Mouse (Mus musculus): ENCODE measurements around the gene Rps21. TPM values are rescaled to one million over a fixed set of nuclear protein-coding genes. Genes with fewer than 3 reads are reported as not detected.
A peak's percentile ranks its signal among the peaks of the same experiment; 100 is the strongest.

Gene Rps21
- polyA plus RNA-seq, 1 experiment from 2014 or later: 468 TPM

DNA sequence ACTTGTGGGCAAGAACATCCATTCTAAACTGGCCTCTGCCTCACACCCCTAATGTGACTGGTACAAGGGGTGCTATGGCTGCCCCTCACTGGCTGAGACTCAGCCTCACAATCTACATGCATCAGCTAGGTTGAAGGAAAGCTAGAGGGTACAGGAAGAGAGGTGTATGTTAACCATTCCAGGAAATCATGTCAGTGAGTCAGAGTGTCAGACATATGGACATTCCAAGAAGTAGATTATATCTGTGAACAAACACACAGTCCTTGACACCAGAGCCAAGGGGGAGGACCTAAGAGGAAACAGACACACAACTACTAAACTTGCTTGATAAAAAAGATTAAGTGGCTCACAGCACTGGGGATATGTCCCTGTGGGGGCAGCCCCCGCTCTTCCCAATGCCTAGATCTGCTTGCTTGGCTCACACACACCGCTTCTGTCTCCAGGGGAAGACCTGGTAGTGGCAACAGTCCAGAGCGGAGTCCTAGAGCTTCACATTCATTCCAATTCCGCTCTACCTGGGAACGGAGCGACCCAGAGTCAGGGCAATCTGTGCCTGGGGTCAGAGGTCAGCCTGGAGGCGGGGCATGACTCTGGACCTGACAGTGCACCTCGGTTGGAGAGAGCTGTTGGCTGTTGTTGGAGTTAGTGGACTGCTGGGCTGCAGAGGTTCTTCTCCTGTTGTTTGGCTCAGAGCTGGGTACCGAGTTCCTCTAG, 8.1 kb upstream of the Rps21 start:
- Histone ChIP-seq H3K4me1 (replicated peaks; ENCODE audit: control insufficient read depth, insufficient read depth, low read length) (no peaks in the 10 kb centered on the region), H3K27ac (ENCODE audit: low read depth, low read length) (no peak overlapping the region), H3K4me2 (ENCODE audit: low read depth, low read length, severe bottlenecking) (no peak overlapping the region), H3K9me3 (ENCODE audit: control insufficient read depth, low read length) (no peaks in the 10 kb centered on the region), H3K36me3 (ENCODE audit: control insufficient read depth, insufficient read depth, low read length) (no peaks in the 10 kb centered on the region), H3K27me3 (ENCODE audit: control insufficient read depth, insufficient read depth, low read length) (no peaks in the 10 kb centered on the region), H3K9ac (ENCODE audit: low read length) (no peak overlapping the region), H3K4me3 (ENCODE audit: low read depth, low read length) (no peak overlapping the region)
- 70% methylated on average over 9 of the region's 9 CpGs for WGBS
- DNase-seq (ENCODE audit: low spot score): no peak
- ATAC-seq (replicated peaks; ENCODE audit: low FRiP score): no peak

- no peak overlapping the region for H3K9ac ChIP-seq (ENCODE audit: low read length)
- H3K4me3 ChIP-seq (ENCODE audit: low read depth, low read length): no peak overlapping the region
- no peaks in the 10 kb centered on the region for H3K27me3 ChIP-seq (ENCODE audit: control insufficient read depth, insufficient read depth, low read length)
- peak; percentile 88 for ATAC-seq (replicated peaks; ENCODE audit: low FRiP score)
- no peaks in the 10 kb centered on the region for H3K9me3 ChIP-seq (ENCODE audit: control insufficient read depth, low read length)
- H3K36me3 ChIP-seq (ENCODE audit: control insufficient read depth, insufficient read depth, low read length): no peaks in the 10 kb centered on the region
- H3K27ac ChIP-seq (ENCODE audit: low read depth, low read length): no peak overlapping the region
- H3K4me2 ChIP-seq (ENCODE audit: low read depth, low read length, severe bottlenecking): no peak overlapping the region
- H3K4me1 ChIP-seq (replicated peaks; ENCODE audit: control insufficient read depth, insufficient read depth, low read length): peaks cover 3% of the 10 kb centered on the region; the same call in 1 of the 2 replicates
- DNase-seq (ENCODE audit: low spot score): peak; percentile 84
- 28% methylated on average over 11 of the region's 11 CpGs for WGBS
These were observed 6.1 kb upstream of the Rps21 start for GRCm38 (mm10) chr2:180250930-180251611.

GRCm38 (mm10) chr2:180251838-180252237, 5.3 kb upstream of the Rps21 start:
- Histone ChIP-seq H3K27ac (ENCODE audit: low read depth, low read length) (no peak overlapping the region), H3K27me3 (ENCODE audit: control insufficient read depth, insufficient read depth, low read length) (no peaks in the 10 kb centered on the region), H3K4me1 (replicated peaks; ENCODE audit: control insufficient read depth, insufficient read depth, low read length) (peaks cover 5% of the 10 kb centered on the region; the same call in 1 of the 2 replicates), H3K9ac (ENCODE audit: low read length) (no peak overlapping the region), H3K9me3 (ENCODE audit: control insufficient read depth, low read length) (no peaks in the 10 kb centered on the region), H3K36me3 (ENCODE audit: control insufficient read depth, insufficient read depth, low read length) (no peaks in the 10 kb centered on the region), H3K4me3 (ENCODE audit: low read depth, low read length) (no peak overlapping the region), H3K4me2 (ENCODE audit: low read depth, low read length, severe bottlenecking) (no peak overlapping the region)
- DNase-seq (ENCODE audit: low spot score) (no peak), ATAC-seq (replicated peaks; ENCODE audit: low FRiP score) (peak; percentile 31; the same call in 1 of the 2 replicates)
- WGBS: 30% methylated on average over 3 of the region's 3 CpGs

- Histone ChIP-seq H3K27me3 (ENCODE audit: control insufficient read depth, insufficient read depth, low read length) (no peaks in the 10 kb centered on the region), H3K4me2 (ENCODE audit: low read depth, low read length, severe bottlenecking) (no peak overlapping the region), H3K4me3 (ENCODE audit: low read depth, low read length) (no peak overlapping the region), H3K36me3 (ENCODE audit: control insufficient read depth, insufficient read depth, low read length) (no peaks in the 10 kb centered on the region), H3K4me1 (replicated peaks; ENCODE audit: control insufficient read depth, insufficient read depth, low read length) (peaks cover 11% of the 10 kb centered on the region; the same call in 1 of the 2 replicates), H3K9ac (ENCODE audit: low read length) (no peak overlapping the region), H3K27ac (ENCODE audit: low read depth, low read length) (no peak overlapping the region), H3K9me3 (ENCODE audit: control insufficient read depth, low read length) (no peaks in the 10 kb centered on the region)
- ATAC-seq (replicated peaks; ENCODE audit: low FRiP score) (no peak), DNase-seq (ENCODE audit: low spot score) (no peak)
- WGBS: 93% methylated on average over 5 of the region's 5 CpGs
These were observed 2.6 kb upstream of the Rps21 start for GRCm38 (mm10) chr2:180254436-180255209.

DNA sequence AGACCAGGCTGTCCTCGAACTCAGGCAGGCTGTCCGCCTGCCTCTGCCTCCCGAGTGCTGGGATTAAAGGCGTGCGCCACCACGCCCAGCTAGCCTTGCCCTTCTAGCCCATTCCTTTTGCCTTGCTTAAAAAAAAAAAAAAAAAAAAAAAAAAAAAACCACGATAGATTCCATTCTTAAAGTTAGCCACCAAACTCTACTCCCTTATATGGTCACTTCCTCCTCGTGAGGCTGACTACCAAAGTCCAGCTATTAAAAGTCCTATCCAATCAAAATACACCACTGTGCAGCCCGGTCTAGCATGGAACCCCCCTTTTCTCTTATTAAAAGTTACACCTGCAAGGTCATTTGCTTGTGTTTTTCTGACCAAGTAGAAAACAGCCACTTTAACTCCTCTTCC, 1.5 kb upstream of the Rps21 start:
- H3K9ac ChIP-seq (ENCODE audit: low read length): no peak overlapping the region; the same call in 1 of the 2 replicates
- no peaks in the 10 kb centered on the region; the same call in 1 of the 2 replicates for H3K36me3 ChIP-seq (ENCODE audit: control insufficient read depth, insufficient read depth, low read length)
- peaks cover 11% of the 10 kb centered on the region; the same call in 1 of the 2 replicates for H3K4me1 ChIP-seq (replicated peaks; ENCODE audit: control insufficient read depth, insufficient read depth, low read length)
- H3K9me3 ChIP-seq (ENCODE audit: control insufficient read depth, low read length): no peaks in the 10 kb centered on the region
- no peak overlapping the region for H3K27ac ChIP-seq (ENCODE audit: low read depth, low read length)
- 90% methylated on average over 9 of the region's 9 CpGs for WGBS
- ATAC-seq (replicated peaks; ENCODE audit: low FRiP score) (no peak), DNase-seq (ENCODE audit: low spot score) (no peak)
- H3K4me3 ChIP-seq (ENCODE audit: low read depth, low read length): no peak overlapping the region
- no peaks in the 10 kb centered on the region for H3K27me3 ChIP-seq (ENCODE audit: control insufficient read depth, insufficient read depth, low read length)
- H3K4me2 ChIP-seq (ENCODE audit: low read depth, low read length, severe bottlenecking): peak overlapping the region; percentile 89; the same call in 1 of the 2 replicates

GRCm38 (mm10) chr2:180256296-180257000, 729 bp upstream of the Rps21 start:
- Histone ChIP-seq H3K36me3 (ENCODE audit: control insufficient read depth, insufficient read depth, low read length) (no peaks in the 10 kb centered on the region; the same call in 1 of the 2 replicates), H3K9me3 (ENCODE audit: control insufficient read depth, low read length) (no peaks in the 10 kb centered on the region), H3K4me3 (ENCODE audit: low read depth, low read length) (peak overlapping the region; percentile 89), H3K4me2 (ENCODE audit: low read depth, low read length, severe bottlenecking) (peak overlapping the region; percentile 89), H3K9ac (ENCODE audit: low read length) (peak overlapping the region; percentile 71), H3K27me3 (ENCODE audit: control insufficient read depth, insufficient read depth, low read length) (no peaks in the 10 kb centered on the region), H3K27ac (ENCODE audit: low read depth, low read length) (peak overlapping the region; percentile 91), H3K4me1 (replicated peaks; ENCODE audit: control insufficient read depth, insufficient read depth, low read length) (peaks cover 11% of the 10 kb centered on the region; the same call in 1 of the 2 replicates)
- 25% methylated on average over 26 of the region's 26 CpGs for WGBS
- ATAC-seq (replicated peaks; ENCODE audit: low FRiP score): peak; percentile 70
- no peak for DNase-seq (ENCODE audit: low spot score)

DNA sequence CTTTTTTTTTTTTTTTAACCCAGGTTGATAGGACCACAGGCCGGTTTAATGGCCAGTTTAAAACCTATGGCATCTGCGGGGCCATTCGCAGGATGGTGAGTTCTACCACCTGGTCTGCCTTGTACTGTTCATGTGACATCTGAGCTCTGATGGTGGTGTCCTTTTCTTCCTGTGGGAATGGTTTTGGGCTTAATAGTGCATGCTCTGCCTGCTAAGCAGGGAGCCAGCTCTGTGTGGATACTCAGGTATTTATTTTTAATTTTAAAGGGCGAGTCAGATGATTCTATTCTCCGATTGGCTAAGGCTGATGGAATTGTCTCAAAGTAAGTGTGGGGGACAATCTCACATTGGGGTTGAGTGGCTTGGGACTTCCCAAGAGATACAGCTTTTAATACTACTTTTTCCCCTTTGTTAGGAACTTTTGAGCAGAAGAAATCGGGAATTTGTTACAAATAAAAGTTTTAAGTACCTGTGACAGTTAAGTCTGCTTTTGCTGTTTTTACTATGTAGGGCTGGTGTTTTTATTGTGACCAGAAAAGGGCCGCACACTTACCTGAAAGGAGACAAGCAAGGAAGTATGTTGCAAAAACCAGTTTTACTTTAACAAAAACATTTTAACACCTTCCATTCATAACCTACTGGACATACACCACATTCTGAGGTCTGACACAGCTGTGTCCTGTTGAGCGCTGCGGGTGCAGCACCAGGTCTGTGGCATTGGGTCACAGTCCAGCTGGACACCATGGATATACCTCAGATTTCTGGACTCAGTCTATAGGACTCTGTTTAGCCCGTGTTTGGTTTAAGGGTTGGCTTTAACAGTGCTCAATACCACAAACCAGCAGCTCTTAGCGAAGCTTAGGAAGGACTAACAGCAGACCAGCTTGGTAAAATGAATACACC, 1.0 kb downstream of the Rps21 start:
- no peaks in the 10 kb centered on the region; the same call in 1 of the 2 replicates for H3K36me3 ChIP-seq (ENCODE audit: control insufficient read depth, insufficient read depth, low read length)
- 0 out of 2 replicates have a peak overlapping the region, but pooled peaks have one; percentile 71 for H3K27ac ChIP-seq (ENCODE audit: low read depth, low read length)
- H3K4me2 ChIP-seq (ENCODE audit: low read depth, low read length, severe bottlenecking): peak overlapping the region; percentile 86
- H3K27me3 ChIP-seq (ENCODE audit: control insufficient read depth, insufficient read depth, low read length): no peaks in the 10 kb centered on the region
- peak overlapping the region; percentile 89 for H3K4me3 ChIP-seq (ENCODE audit: low read depth, low read length)
- ATAC-seq (replicated peaks; ENCODE audit: low FRiP score) (no peak), DNase-seq (ENCODE audit: low spot score) (no peak)
- no peaks in the 10 kb centered on the region for H3K9me3 ChIP-seq (ENCODE audit: control insufficient read depth, low read length)
- H3K9ac ChIP-seq (ENCODE audit: low read length): peak overlapping the region; percentile 94
- WGBS: 54% methylated on average over 11 of the region's 11 CpGs
- peaks cover 11% of the 10 kb centered on the region; the same call in 1 of the 2 replicates for H3K4me1 ChIP-seq (replicated peaks; ENCODE audit: control insufficient read depth, insufficient read depth, low read length)

Data from forebrain, embryonic 11.5 days (tissue).